Mouse (Mus musculus): ENCODE measurements around the gene Olfr688. TPM values are rescaled to one million over a fixed set of nuclear protein-coding genes. Genes with fewer than 3 reads are reported as not detected.

Gene Olfr688
- polyA plus RNA-seq (2015; fragmentation: Nextera tagmentation; extraction: Ambion mirVana), result not detected in 2 replicates

DNA sequence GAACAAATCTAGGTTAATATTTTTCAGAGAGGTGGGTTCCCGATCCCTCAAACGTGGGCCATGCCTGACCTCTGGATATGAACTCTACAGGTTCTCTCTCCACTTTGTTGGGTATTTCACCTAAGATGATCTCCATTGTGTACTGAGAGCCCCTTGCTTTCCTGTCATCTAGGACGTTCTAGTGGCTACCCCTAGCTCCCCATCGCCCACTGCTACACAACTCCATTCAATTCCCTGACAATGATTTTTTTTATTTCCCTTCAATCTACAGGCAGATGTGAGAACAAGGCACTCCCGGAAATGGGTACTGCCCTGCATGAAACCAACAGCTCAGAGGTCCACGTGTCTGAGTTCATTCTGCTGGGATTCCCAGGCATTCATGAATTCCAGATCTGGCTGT is at the start of gene Olfr688:
TSS of gene Olfr688 (plus strand) at position 301 of the 400 bp plus-strand sequence.
- H3K27me3 ChIP-seq, result no peaks in the 10 kb centered on the region
- H3K4me2 ChIP-seq (replicated peaks), result no peak within 1 kb of the TSS
- no peak within 1 kb of the TSS for H3K27ac ChIP-seq
- 73% methylated on average over 6 of the region's 6 CpGs for WGBS
- no peaks in the 10 kb centered on the region for H3K9me3 ChIP-seq
- no peak for ATAC-seq (ENCODE audit: low FRiP score, low read depth)
- no peak within 1 kb of the TSS for H3K9ac ChIP-seq
- H3K4me3 ChIP-seq, result no peak within 1 kb of the TSS
- no peaks in the 10 kb centered on the region for H3K36me3 ChIP-seq
- no peaks in the 10 kb centered on the region for H3K4me1 ChIP-seq

DNA sequence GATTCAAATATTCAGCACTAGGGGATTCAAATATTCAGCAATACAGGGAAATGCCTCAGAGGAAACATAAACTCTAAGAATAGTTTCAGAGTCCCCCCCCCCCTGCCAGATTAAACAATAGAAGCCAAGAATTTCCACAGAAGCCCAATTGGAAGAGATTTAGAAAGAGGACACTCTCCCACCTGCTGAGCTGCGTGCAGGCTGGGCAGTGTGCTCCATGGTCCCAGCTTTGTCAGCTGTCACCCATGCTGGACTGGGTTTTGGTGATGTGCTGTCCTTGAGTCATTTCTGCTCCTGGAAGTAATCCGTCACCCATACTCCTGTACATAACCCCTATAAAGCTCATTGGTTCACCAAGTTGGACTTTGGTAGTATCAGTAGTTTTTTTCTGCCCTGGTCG is 40.2 kb upstream of the Olfr688 start:
- ATAC-seq (ENCODE audit: low FRiP score, low read depth), result no peak
- WGBS, result 90% methylated on average over 3 of the region's 3 CpGs
- Histone ChIP-seq H3K4me3 (no peak overlapping the region), H3K4me2 (replicated peaks) (no peak overlapping the region), H3K9me3 (no peaks in the 10 kb centered on the region), H3K4me1 (no peaks in the 10 kb centered on the region), H3K27me3 (no peaks in the 10 kb centered on the region), H3K36me3 (no peaks in the 10 kb centered on the region), H3K27ac (no peak overlapping the region), H3K9ac (no peak overlapping the region)

DNA sequence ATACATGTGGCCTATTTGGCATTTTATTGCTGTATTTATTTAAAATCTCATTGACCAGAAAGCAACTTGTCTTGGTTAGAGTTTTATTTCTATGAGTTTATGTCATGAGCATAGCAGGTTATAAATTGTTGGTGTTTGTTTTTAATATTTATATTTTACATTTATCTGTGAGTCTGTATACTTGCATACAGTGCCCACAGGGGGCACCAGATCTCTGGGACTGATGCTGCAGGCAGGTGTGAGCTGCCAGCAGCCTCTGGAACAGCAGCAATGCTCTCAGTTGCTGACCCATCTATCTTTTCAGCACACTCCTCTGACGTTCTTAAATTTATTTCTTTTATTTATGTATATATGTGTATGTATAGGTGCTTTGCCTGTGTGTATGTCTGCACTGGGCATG is 39.7 kb upstream of the Olfr688 start:
- H3K27ac ChIP-seq, result no peak overlapping the region
- no peaks in the 10 kb centered on the region for H3K9me3 ChIP-seq
- no peaks in the 10 kb centered on the region for H3K27me3 ChIP-seq
- no peak overlapping the region for H3K9ac ChIP-seq
- no peaks in the 10 kb centered on the region for H3K36me3 ChIP-seq
- H3K4me3 ChIP-seq, result no peak overlapping the region
- H3K4me2 ChIP-seq (replicated peaks), result no peak overlapping the region
- WGBS, result 63% methylated on average over 1 of the region's 1 CpGs
- H3K4me1 ChIP-seq, result no peaks in the 10 kb centered on the region
- no peak for ATAC-seq (ENCODE audit: low FRiP score, low read depth)

DNA sequence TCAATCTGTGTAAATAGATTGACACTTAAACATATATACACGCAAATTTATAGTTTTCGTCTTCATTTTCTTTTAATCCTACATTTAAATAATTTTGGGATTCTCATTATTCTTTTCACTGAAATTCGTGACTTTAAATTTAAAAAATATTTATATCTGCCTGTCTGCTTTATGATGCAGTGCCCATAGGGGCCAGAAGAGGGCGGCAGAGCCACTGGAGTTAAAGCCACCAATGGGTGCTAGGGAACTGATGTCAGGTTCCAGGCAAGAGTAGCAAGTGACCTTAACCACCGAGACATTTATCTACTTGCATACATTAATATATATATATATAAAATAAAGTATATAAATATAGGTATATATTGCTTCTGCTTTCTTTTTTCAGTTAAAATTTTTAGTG is 31.2 kb upstream of the Olfr688 start:
- Histone ChIP-seq H3K9me3 (no peaks in the 10 kb centered on the region), H3K36me3 (no peaks in the 10 kb centered on the region), H3K27me3 (no peaks in the 10 kb centered on the region), H3K9ac (no peak overlapping the region), H3K4me3 (no peak overlapping the region), H3K27ac (no peak overlapping the region), H3K4me1 (no peaks in the 10 kb centered on the region), H3K4me2 (replicated peaks) (no peak overlapping the region)
- WGBS, result 59% methylated on average over 5 of the region's 5 CpGs
- no peak for ATAC-seq (ENCODE audit: low FRiP score, low read depth)

DNA sequence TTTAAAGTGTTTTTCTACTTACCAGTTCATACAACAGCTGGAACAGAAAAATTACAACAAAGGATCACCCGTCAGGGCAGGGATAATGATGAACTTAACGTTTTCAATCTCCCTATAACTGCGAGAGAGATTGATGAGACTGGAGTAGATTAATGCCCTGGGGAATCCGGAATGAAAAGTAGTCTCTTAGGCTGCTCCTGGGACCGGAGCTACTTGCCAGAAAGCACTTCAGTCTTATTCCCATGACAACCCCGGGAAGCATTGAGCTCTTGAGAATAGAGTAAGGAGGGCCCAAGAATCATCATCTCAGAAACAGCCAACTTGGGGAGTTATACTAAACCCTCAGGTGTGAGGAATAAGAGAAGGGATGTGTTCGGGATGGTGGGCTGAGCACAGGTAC is 15.5 kb upstream of the Olfr688 start:
- no peak overlapping the region for H3K9ac ChIP-seq
- no peaks in the 10 kb centered on the region for H3K4me1 ChIP-seq
- H3K9me3 ChIP-seq, result no peaks in the 10 kb centered on the region
- WGBS, result 73% methylated on average over 7 of the region's 7 CpGs
- no peak overlapping the region for H3K4me2 ChIP-seq (replicated peaks)
- no peaks in the 10 kb centered on the region for H3K36me3 ChIP-seq
- H3K4me3 ChIP-seq, result no peak overlapping the region
- H3K27me3 ChIP-seq, result no peaks in the 10 kb centered on the region
- ATAC-seq (ENCODE audit: low FRiP score, low read depth), result no peak
- H3K27ac ChIP-seq, result no peak overlapping the region

DNA sequence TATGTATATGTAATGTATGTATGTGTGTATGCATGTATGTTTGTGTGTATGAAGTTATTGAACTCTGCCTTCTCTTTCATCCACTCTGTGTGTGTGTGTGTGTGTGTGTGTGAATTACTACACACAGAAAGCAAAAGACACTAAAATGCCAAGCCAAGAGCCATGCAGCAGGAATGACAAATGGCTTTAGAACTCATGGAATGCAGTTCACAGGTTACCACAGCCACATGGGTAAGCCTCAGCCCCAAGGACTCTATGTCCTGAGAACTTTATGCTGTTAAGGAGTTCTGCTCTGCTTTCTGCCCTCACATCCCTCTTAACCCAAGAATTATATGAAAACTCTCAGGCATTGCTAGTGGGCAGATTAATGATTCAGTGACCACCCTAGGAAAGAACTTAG is 2.2 kb downstream of the Olfr688 start:
- Histone ChIP-seq H3K4me2 (replicated peaks) (no peak overlapping the region), H3K9ac (no peak overlapping the region), H3K4me1 (no peaks in the 10 kb centered on the region), H3K9me3 (no peaks in the 10 kb centered on the region), H3K27ac (no peak overlapping the region), H3K4me3 (no peak overlapping the region), H3K27me3 (no peaks in the 10 kb centered on the region), H3K36me3 (no peaks in the 10 kb centered on the region)
- ATAC-seq (ENCODE audit: low FRiP score, low read depth), result no peak

DNA sequence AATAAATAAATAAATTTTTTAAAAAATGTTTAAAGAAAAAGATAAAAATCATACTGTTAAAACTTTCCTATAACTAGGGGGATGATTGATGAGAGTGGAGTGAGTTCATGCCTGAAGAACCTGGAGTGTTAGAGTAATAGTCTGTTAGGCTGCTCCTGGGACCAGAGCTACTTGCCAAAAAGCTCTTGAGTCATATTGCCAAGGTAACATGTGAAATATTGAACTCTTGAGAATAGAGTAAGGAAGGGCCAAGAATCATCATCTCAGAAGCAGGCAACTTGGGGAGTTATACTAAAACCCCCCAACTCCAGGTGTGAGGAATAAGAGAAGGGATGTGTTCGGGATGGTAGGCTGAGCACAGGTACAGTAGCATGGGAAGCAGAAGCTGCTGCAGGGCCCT is 23.0 kb downstream of the Olfr688 start, which contains the start of gene Olfr689:
TSS of gene Olfr689 (plus strand) at position 301 of the 400 bp plus-strand sequence.
- H3K4me2 ChIP-seq (replicated peaks), result no peak within 1 kb of the TSS
- no peak within 1 kb of the TSS for H3K4me3 ChIP-seq
- no peaks in the 10 kb centered on the region for H3K27me3 ChIP-seq
- no peaks in the 10 kb centered on the region for H3K36me3 ChIP-seq
- no peak within 1 kb of the TSS for H3K9ac ChIP-seq
- no peaks in the 10 kb centered on the region for H3K9me3 ChIP-seq
- WGBS, result 88% methylated on average over 1 of the region's 1 CpGs
- no peak within 1 kb of the TSS for H3K27ac ChIP-seq
- ATAC-seq (ENCODE audit: low FRiP score, low read depth), result no peak
- H3K4me1 ChIP-seq, result no peaks in the 10 kb centered on the region

DNA sequence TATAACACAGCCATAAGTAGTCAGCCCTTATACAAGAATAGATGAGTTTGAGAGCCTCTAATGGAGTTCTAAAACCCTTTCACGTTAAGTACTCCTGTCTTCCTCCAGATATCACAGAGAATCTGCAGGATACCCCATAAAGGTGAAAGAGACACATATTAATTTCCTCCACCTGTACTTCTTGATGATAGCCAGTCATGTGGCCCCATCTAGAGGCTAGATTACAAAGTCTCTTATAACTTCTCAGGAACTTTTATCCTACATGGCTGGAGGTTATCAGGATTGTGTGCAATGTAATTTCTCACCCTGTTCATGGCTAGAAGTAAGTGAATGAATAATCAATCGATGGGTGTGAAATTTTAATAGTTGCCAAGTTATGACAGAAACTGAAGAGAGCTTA is 37.4 kb downstream of the Olfr688 start:
- WGBS, result 70% methylated on average over 2 of the region's 2 CpGs
- no peaks in the 10 kb centered on the region for H3K36me3 ChIP-seq

DNA sequence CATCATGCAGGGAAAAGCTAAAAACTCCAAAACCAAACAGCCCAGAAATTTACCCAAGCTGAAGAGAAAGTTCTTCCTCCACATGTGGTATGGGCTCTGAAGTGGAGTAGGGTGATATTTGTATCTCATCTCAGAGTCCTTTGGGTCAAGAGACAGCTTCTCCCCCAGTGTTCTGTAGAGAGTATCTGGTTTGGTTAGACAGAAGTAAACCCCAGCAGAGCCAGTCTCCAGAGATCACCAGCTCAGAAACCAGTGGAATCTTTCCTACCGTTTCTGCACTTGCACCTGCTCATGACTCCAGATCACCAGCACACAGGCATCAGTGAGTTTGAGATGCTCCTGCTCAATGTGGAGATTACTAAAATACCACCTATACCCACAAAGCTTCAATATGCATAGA is 46.1 kb downstream of the Olfr688 start, which contains the start of gene Olfr690:
TSS of gene Olfr690 (minus strand) at position 101 of the 400 bp plus-strand sequence.
- no peak within 1 kb of the TSS for H3K4me2 ChIP-seq (replicated peaks)
- H3K4me3 ChIP-seq, result no peak within 1 kb of the TSS
- no peaks in the 10 kb centered on the region for H3K4me1 ChIP-seq
- no peaks in the 10 kb centered on the region for H3K36me3 ChIP-seq
- no peak within 1 kb of the TSS for H3K9ac ChIP-seq
- H3K27ac ChIP-seq, result no peak within 1 kb of the TSS
- no peak for ATAC-seq (ENCODE audit: low FRiP score, low read depth)
- WGBS, result 83% methylated on average over 1 of the region's 1 CpGs
- H3K27me3 ChIP-seq, result no peaks in the 10 kb centered on the region
- H3K9me3 ChIP-seq, result no peaks in the 10 kb centered on the region

More for the DNA sequence above, 37.4 kb downstream of the Olfr688 start:
- ATAC-seq (ENCODE audit: low FRiP score, low read depth), result no peak
- H3K4me2 ChIP-seq (replicated peaks), result no peak overlapping the region
- no peaks in the 10 kb centered on the region for H3K9me3 ChIP-seq
- no peaks in the 10 kb centered on the region for H3K4me1 ChIP-seq
- H3K27ac ChIP-seq, result no peak overlapping the region
- H3K4me3 ChIP-seq, result no peak overlapping the region
- H3K9ac ChIP-seq, result no peak overlapping the region
- H3K27me3 ChIP-seq, result no peaks in the 10 kb centered on the region

Other genes starting within 250 kb of the Olfr688 start
- gene Olfr677, start 236.7 kb upstream of the Olfr688 start, polyA plus RNA-seq (2015; fragmentation: Nextera tagmentation; extraction: Ambion mirVana), result not detected in 2 replicates
- not detected in 2 replicates for gene Olfr678, start 223.6 kb upstream of the Olfr688 start, polyA plus RNA-seq (2015; fragmentation: Nextera tagmentation; extraction: Ambion mirVana)
- gene Olfr679, start 206.9 kb upstream of the Olfr688 start, polyA plus RNA-seq (2015; fragmentation: Nextera tagmentation; extraction: Ambion mirVana), result not detected in 2 replicates
- not detected in 2 replicates for gene Olfr680-ps1, start 195.3 kb upstream of the Olfr688 start, polyA plus RNA-seq (2015; fragmentation: Nextera tagmentation; extraction: Ambion mirVana)
- gene Olfr681, start 171.3 kb upstream of the Olfr688 start, polyA plus RNA-seq (2015; fragmentation: Nextera tagmentation; extraction: Ambion mirVana), result not detected in 2 replicates
- gene Olfr683, start 141.1 kb upstream of the Olfr688 start, polyA plus RNA-seq (2015; fragmentation: Nextera tagmentation; extraction: Ambion mirVana), result not detected in 2 replicates
- not detected in 2 replicates for gene Olfr684, start 124.4 kb upstream of the Olfr688 start, polyA plus RNA-seq (2015; fragmentation: Nextera tagmentation; extraction: Ambion mirVana)
- not detected in 2 replicates for gene Olfr685, start 102.1 kb upstream of the Olfr688 start, polyA plus RNA-seq (2015; fragmentation: Nextera tagmentation; extraction: Ambion mirVana)
- not detected in 2 replicates for gene Olfr686, start 80.6 kb upstream of the Olfr688 start, polyA plus RNA-seq (2015; fragmentation: Nextera tagmentation; extraction: Ambion mirVana)
- not detected in 2 replicates for gene Olfr689, start 23.1 kb downstream of the Olfr688 start, polyA plus RNA-seq (2015; fragmentation: Nextera tagmentation; extraction: Ambion mirVana)
- gene Olfr690, start 46.0 kb downstream of the Olfr688 start, polyA plus RNA-seq (2015; fragmentation: Nextera tagmentation; extraction: Ambion mirVana), result not detected in 2 replicates
- not detected in 2 replicates for gene Olfr691, start 54.2 kb downstream of the Olfr688 start, polyA plus RNA-seq (2015; fragmentation: Nextera tagmentation; extraction: Ambion mirVana)
- not detected in 2 replicates for gene Olfr692, start 80.1 kb downstream of the Olfr688 start, polyA plus RNA-seq (2015; fragmentation: Nextera tagmentation; extraction: Ambion mirVana)
- not detected in 2 replicates for gene Gm5901, start 86.9 kb downstream of the Olfr688 start, polyA plus RNA-seq (2015; fragmentation: Nextera tagmentation; extraction: Ambion mirVana)
- gene Fam160a2, start 112.0 kb downstream of the Olfr688 start, polyA plus RNA-seq (2015; fragmentation: Nextera tagmentation; extraction: Ambion mirVana), result 47.0 and 49.2 TPM in 2 replicates
- not detected in 2 replicates for gene Cnga4, start 116.5 kb downstream of the Olfr688 start, polyA plus RNA-seq (2015; fragmentation: Nextera tagmentation; extraction: Ambion mirVana)
- gene Cckbr, start 137.6 kb downstream of the Olfr688 start, polyA plus RNA-seq (2015; fragmentation: Nextera tagmentation; extraction: Ambion mirVana), result 0.09 TPM in 1 of 2 replicates, not detected in the other
- gene Cavin3, start 194.2 kb downstream of the Olfr688 start, polyA plus RNA-seq (2015; fragmentation: Nextera tagmentation; extraction: Ambion mirVana), result 51.2 and 52.2 TPM in 2 replicates